Mouse (Mus musculus) central nervous system, embryonic 14 days (tissue): ENCODE measurements around the gene Tnfsf4. TPM values are rescaled to one million over a fixed set of nuclear protein-coding genes. Genes with fewer than 3 reads are reported as not detected.

Experiments
- polyA plus RNA-seq: library from polyadenylated mRNA; depleted of rRNA; stranded (reverse); fragments of >200 nt; gene quantifications from 2 replicates; pipeline ENCODE4 v1.2.3, GENCODE M21; 2012; rRNA removed

The Tnfsf4 gene
- 0.05 TPM in 1 of 2 replicates, not detected in the other for polyA plus RNA-seq

DNA sequence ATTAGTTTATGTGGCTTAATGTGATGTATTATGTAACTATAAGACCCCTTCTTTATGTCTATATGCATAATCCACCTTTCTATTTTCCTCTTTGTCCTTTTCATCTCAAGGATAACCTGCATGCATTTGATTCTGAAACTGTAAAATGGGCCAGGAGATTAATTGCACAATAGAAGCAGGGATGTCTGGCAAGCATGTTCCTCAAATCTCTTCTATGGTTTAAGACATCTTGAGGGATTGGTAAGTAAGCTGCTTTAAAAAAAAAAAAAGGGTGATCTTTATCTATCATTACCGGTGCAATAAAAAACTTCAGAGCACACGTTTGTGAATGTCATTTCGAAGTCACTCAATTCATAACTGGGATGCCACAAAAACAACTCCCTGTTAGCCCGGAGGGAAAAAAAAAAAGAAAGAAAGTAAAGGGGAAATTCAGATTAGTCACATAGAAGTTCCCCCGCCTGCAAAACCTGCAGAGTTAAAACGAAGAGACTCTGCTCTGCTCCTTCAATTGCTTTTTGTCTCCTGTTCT lies at the start of gene Tnfsf4:
Gene Tnfsf4, plus strand, starts transcription at position 479 of the 529 bp plus-strand sequence.

Other genes with a start within 250 kb of the Tnfsf4 start
- gene Tex50, start 236.1 kb upstream of the Tnfsf4 start, polyA plus RNA-seq = not detected in 2 replicates
- 82.7 and 102 TPM in 2 replicates for gene Prdx6, start 144.2 kb upstream of the Tnfsf4 start, polyA plus RNA-seq
- gene Tnfsf18, start 99.2 kb downstream of the Tnfsf4 start, polyA plus RNA-seq = 0.07 and 0.16 TPM in 2 replicates